Mouse (Mus musculus) adrenal gland, postnatal 10 days (tissue): ENCODE data around the gene Hist1h2bk. TPM values are rescaled to one million over a fixed set of nuclear protein-coding genes. Genes with fewer than 3 reads are reported as not detected.

Experiments used
- DNase-seq: peaks from one replicate; pipeline ENCODE4 v3.0.0; 2021; ENCODE audit warnings: mixed read lengths
- total RNA-seq, 2 experiments: library from RNA; stranded (reverse); gene quantifications; 2 replicates each; pipeline ENCODE4 v1.2.3; 2021

The Hist1h2bk gene
- total RNA-seq, 2 experiments from 2014 or later, result 299 to 338 TPM

- no peak for DNase-seq
Observed at GRCm38 (mm10) chr13:22014411-22014845, 21.2 kb upstream of the Hist1h2bk start.

GRCm38 (mm10) chr13:22015479-22016450, 19.9 kb upstream of the Hist1h2bk start:
- DNase-seq, result peak; percentile 80

GRCm38 (mm10) chr13:22019934-22020835, 15.5 kb upstream of the Hist1h2bk start:
- no peak for DNase-seq

- DNase-seq, result peak; percentile 82
Observed at GRCm38 (mm10) chr13:22020901-22021339, 14.8 kb upstream of the Hist1h2bk start.

DNA sequence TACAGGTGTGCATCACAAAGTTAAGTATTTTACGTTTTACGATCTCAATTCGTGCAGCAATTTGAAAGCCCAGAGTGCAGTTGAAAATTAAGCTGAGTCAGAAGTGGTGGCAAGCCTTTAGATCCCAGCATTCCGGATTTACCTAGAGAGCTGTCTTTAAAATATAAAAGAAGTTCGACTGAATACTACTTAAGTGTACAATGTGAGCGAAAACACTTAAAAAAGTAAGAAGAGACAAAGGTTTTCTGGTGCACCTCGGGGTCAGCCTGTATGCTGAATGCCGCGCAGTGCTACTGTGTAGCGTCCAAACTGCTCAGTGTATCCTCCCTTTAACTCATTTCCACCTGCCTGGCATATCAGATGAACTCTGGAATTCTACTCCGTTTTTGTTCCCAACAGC, 14.1 kb upstream of the Hist1h2bk start:
- no peak for DNase-seq

- peak; percentile 86 for DNase-seq
Observed at GRCm38 (mm10) chr13:22022241-22022640, 13.4 kb upstream of the Hist1h2bk start.

DNA sequence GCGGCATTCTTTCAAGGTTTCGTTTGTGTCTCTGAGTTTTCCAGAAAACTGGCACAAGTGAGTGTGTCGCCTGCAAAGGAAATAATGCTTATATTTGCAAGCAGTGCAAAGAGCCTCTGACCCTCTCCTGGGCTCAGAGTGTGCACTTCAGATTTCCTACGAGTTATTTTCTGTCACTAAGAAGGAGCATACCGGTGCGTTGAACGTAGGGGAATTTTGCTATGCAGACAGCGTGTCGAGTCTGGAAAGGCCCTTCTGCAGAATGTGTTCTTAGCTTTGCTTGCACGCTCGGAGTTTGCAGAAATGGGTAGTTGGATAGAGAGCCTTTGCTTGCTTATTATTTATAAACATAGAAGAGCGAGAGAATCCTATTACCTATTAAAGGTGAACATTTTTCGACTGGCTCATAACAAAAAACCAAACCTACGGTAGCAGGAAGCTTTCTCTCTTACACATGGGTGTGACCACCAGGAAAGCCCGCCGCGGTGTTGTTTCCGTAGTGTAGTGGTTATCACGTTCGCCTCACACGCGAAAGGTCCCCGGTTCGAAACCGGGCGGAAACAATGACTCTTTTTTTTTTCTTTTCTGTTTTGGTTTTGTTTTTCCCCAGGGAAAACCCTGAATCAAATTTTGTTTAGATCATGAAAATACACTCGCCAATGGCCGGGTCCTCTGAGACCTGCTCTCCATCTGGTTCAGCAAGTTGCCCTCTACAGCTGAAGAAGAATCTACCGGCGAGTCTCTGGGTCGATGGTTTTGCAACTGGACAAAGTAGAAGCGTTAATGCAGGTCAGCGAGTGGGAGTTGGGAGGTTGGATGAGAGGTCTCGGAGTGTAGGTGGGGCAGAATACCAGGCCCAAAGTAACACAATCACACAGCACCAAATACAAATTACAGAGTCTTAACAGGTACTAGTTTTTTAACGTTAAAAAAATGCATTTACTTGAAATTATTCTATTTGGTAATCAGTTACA, 9.3 kb upstream of the Hist1h2bk start:
- peak; percentile 93 for DNase-seq

GRCm38 (mm10) chr13:22028673-22029460, 6.8 kb upstream of the Hist1h2bk start:
- peak; percentile 97 for DNase-seq

DNA sequence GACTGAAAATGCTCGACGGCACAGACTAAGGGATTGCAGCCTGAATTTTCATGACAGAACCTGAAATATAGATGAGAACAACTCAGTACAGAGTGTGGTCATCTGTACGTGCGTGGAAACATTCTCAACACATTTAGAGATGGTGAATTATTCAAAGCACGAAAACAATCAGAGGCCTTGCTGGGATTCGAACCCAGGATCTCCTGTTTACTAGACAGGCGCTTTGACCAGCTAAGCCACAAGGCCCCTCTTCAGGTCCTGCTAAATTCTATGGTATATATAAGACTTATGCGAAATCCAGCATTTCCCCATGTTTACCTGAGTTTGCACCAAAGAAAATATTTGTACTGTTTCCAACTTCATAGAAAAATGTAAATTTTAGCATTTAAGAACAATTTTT, 5.7 kb upstream of the Hist1h2bk start:
- no peak for DNase-seq

GRCm38 (mm10) chr13:22030493-22030892, 5.2 kb upstream of the Hist1h2bk start:
- DNase-seq, result no peak

GRCm38 (mm10) chr13:22033741-22034442, 1.8 kb upstream of the Hist1h2bk start:
- DNase-seq, result no peak

- no peak for DNase-seq
Observed at GRCm38 (mm10) chr13:22034443-22035266, 1.0 kb upstream of the Hist1h2bk start.

DNA sequence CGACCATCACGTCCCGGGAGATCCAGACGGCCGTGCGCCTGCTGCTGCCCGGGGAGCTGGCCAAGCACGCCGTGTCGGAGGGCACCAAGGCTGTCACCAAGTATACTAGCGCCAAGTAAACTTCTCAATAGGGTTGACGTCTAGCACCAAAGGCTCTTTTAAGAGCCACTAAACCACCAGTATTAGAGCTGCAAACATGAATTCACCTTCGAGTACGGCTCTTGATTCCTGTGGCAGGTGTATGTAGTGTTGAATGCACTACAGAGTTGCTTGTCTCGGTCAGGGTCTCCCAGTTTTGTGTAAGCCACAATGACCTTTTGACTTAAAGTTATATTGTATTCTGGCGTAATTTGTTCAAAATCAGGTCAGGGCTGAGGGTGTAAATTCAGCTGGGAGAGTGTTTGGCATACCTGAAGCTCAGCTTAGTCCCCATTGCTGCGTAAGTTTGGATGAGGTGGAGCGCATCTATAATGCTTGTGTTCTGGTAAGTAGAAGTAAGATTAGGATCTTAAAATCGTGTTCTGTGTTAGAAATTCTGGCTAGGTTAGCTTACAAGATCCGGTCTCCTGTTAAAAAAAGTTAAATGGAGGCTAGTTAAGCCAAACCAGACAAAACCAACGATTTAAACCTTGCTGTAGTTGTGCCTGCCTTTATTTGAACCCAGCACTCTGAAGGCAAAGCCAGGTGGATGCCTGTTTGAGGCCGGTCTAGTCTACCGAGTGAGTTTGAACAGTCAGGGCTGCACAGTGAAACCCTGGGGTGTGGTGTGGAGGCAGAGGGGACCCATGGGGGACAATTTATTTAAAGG, 683 bp downstream of the Hist1h2bk start:
- no peak for DNase-seq

- no peak for DNase-seq
Observed at GRCm38 (mm10) chr13:22036986-22037385, 1.3 kb downstream of the Hist1h2bk start.

- no peak for DNase-seq
Observed at GRCm38 (mm10) chr13:22037415-22037814, 1.7 kb downstream of the Hist1h2bk start.

- no peak for DNase-seq
Observed at GRCm38 (mm10) chr13:22039364-22039763, 3.7 kb downstream of the Hist1h2bk start.

GRCm38 (mm10) chr13:22039951-22040463, 4.3 kb downstream of the Hist1h2bk start:
- DNase-seq, result no peak
